Mouse (Mus musculus) hindbrain, embryonic 10.5 days (tissue): ENCODE results near the gene Ncoa3. TPM values are rescaled to one million over a fixed set of nuclear protein-coding genes. Genes with fewer than 3 reads are reported as not detected.
"Not testable (repeated sequence)": the region's sequence is repeated elsewhere in the genome, so short reads cannot be mapped to it uniquely, and the experiment has no call there.

Source experiments
- DNase-seq: peaks from one replicate; pipeline ENCODE4 v3.0.0-alpha.2; 2017; ENCODE audit warnings: low spot score
- H3K27ac ChIP-seq: fragments of 300-500 bp; sonication (generic); 2 replicates; pipeline ENCODE4 v1.5.1; 2016; ENCODE audit warnings: mild to moderate bottlenecking, moderate library complexity
- H3K27me3 ChIP-seq: fragments of 300-500 bp; sonication (generic); 2 replicates; pipeline ENCODE4 v1.6.1; 2016; ENCODE audit warnings: mild to moderate bottlenecking; ENCODE audit not compliant: poor library complexity, insufficient read depth, severe bottlenecking
- H3K36me3 ChIP-seq: fragments of 300-500 bp; sonication (generic); 2 replicates; pipeline ENCODE4 v1.6.1; 2016; ENCODE audit warnings: mild to moderate bottlenecking, moderate library complexity
- H3K4me1 ChIP-seq: fragments of 300-500 bp; sonication (generic); replicated peaks from 2 replicates; pipeline ENCODE4 v1.6.1; 2016; ENCODE audit warnings: mild to moderate bottlenecking
- H3K4me3 ChIP-seq: fragments of 300-500 bp; sonication (generic); 2 replicates; pipeline ENCODE4 v1.5.1; 2016; ENCODE audit warnings: mild to moderate bottlenecking, moderate library complexity
- H3K9me3 ChIP-seq: fragments of 300-500 bp; sonication (generic); 2 replicates; pipeline ENCODE4 v1.6.1; 2016; ENCODE audit warnings: mild to moderate bottlenecking, moderate library complexity
- WGBS: fragments of 180-500 bp; shearing (Covaris S2); methylation state at CpG from one replicate; pipeline ENCODE4 v1.1.7; 2016; 5-methylcytosine and 5-hydroxymethylcytosine counted together
- polyA plus RNA-seq: library from polyadenylated mRNA; unstranded; fragments of >200 nt; fragmentation: Nextera tagmentation; extraction: Ambion mirVana; gene quantifications from 2 replicates; pipeline ENCODE4 v1.2.1, GENCODE M21; 2016

The Ncoa3 gene
- 14.6 and 16.6 TPM in 2 replicates for polyA plus RNA-seq

DNA sequence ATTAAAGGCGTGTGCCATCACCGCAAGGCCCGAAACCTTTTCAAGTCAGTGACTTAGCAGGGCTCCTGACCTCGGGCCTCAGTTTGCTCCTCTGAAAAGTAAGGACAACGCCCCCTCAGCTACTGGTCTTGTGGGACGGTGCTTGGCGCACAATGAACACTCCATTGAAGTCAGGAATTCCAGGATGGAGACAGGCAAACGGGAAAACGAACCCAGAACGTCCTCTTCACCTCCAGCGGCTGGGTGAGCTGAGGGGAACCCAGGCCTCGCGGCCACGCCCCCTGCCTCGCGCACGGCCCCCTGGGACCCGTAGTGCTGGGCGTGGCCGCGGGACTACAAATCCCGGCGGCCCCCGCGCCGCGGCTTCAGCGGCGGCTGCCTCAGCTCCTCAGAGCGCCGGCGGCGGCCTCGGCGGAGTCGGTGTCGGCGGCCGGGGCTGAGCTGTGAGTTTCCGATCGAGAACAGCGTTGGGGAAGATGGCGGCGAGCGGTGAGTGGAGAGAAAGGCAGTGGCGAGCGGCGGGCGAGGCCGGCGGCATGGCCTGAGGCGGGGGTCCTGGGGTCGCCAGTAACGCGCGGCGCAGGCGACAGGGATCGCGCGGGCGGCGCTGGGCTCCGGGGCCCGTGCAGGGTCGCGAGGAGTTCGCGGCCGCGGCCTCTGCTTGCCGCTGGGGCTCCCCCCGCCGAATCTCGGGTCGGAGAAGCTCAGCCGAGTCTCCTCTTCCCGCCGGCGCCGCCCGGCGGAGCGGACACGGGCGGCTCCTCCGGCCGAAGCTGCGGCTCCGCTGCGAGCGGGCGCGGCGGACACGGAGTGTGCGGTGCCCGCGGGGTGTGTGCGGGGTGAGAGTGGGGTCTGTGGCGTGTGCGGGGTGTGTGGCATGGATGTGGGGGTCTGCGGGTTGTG, at the start of gene Ncoa3:
TSS of gene Ncoa3 (plus strand) at position 367 of the 903 bp plus-strand sequence.
- Histone ChIP-seq H3K27me3 (no peaks in the 10 kb centered on the region), H3K4me1 (peaks cover 35% of the 10 kb centered on the region), H3K4me3 (peak within 1 kb of the TSS; percentile 96), H3K27ac (peak within 1 kb of the TSS; percentile 96), H3K9me3 (no peaks in the 10 kb centered on the region), H3K36me3 (peaks cover 6% of the 10 kb centered on the region; the same call in 1 of the 2 replicates)
- DNase-seq: peak; percentile 89
- 2% methylated on average over 103 of the region's 103 CpGs for WGBS

DNA sequence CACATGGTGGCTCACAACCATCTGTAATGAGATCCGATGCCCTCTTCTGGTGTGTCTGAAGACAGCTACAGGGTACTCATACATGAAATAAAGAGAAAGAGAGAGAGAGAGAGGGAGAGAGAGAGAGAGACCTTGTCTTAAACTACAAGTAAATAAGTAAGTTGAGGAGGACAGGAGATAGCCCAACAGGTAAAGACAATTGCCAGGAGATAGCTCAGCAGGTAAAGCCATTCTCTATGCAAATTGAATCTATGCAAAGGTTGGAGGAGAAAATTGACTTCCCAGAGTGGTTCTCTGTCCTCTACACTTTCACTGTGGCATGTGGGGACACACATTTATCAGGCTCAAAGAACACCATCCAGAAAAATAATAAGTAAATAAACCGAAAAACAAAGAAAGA, 49.3 kb upstream of the Ncoa3 start:
- Histone ChIP-seq H3K27ac (no peak overlapping the region), H3K4me3 (no peak overlapping the region), H3K27me3 (no peaks in the 10 kb centered on the region), H3K9me3 (no peaks in the 10 kb centered on the region), H3K36me3 (no peaks in the 10 kb centered on the region), H3K4me1 (0 out of 2 replicates have a peak, but pooled peaks cover 3% of the 10 kb centered on the region)
- 91% methylated on average over 2 of the region's 2 CpGs for WGBS
- no peak for DNase-seq

DNA sequence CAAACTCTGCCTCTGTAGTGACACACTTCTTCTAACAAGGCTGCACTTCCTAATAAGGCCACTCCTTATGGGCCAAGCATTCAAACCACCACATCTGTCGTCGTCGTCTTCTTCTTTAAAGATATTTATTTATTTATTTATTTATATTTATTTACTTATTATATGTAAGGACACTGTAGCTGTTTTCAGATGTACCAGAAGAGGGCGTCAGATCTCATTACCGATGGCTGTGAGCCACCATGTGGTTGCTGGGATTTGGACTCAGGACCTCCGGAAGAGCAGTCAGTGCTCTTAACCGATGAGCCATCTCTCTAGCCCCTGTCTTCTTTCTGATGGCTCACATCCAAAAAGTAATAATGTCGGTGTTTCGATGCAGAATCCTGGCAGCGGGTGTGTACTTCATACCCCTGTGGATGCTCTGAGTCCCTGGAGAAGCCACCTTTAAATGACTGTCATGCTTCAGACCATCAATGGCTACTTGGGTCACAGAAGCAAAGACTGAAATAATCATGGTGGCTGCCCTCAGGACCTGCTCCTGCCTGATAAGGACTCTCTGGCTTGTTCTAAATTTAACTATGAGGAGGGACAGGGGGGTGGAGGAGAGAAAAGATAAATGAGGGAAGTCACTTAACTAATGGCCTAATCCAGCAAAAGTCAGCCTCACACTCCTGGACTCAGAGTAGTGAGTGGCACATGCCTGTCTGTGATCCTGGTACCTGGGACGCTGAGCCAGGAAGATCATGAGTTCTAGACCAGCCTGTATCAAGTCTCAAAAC, 47.7 kb upstream of the Ncoa3 start:
- Histone ChIP-seq H3K4me3 (no peak overlapping the region), H3K4me1 (0 out of 2 replicates have a peak, but pooled peaks cover 10% of the 10 kb centered on the region), H3K27me3 (no peaks in the 10 kb centered on the region), H3K36me3 (no peaks in the 10 kb centered on the region), H3K9me3 (no peaks in the 10 kb centered on the region), H3K27ac (peak overlapping the region; percentile 40; the same call in 1 of the 2 replicates)
- WGBS: 84% methylated on average over 11 of the region's 11 CpGs
- no peak for DNase-seq

DNA sequence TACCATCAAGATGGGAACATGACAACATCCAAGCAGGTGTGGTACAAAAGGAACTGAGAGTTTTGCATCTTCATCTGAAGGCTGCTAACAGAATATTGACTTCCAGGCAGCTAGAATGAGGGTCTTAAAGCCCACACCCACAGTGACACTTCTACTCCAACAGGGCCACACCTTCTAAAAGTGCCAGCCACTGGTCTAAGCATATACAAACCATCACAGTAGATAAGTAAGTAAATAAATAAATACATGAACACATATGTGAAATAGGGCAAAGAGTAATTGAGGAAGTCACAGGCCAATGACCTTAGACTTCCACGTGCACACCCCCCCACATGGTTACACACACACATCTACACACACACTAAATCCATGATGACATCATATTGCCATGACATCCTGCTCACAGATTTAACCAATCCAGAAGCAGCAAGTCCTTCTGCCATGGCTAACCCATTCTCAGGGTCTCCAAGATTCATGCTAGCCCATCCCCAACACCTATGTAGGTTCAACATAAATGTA, 46.3 kb upstream of the Ncoa3 start:
- 93% methylated on average over 1 of the region's 1 CpGs for WGBS
- H3K9me3 ChIP-seq: no peaks in the 10 kb centered on the region

DNA sequence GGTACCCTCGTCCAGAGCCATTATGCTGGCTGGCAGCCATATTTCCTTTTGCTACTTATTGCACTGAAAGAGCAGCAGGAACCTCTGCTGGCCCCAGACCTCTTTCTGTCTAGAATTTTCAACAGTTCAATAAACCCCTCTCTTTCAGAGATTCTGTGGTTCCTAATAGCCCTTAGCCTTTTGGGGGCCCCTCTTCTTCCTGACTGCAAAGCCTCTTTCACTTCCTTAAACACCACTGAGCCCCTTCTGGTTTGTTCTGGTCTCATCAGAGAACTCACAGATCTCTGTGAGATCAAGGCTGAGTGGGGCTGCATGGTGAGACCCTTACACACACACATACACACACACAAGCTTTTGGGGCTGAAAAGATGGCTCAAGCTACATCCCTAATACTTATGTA, 44.4 kb upstream of the Ncoa3 start:
- H3K36me3 ChIP-seq: no peaks in the 10 kb centered on the region
- DNase-seq: no peak
- H3K9me3 ChIP-seq: no peaks in the 10 kb centered on the region
- H3K4me3 ChIP-seq: no peak overlapping the region
- peak overlapping the region; percentile 18; the same call in 1 of the 2 replicates for H3K27ac ChIP-seq
- no peaks in the 10 kb centered on the region for H3K27me3 ChIP-seq
- 0 out of 2 replicates have a peak, but pooled peaks cover 10% of the 10 kb centered on the region for H3K4me1 ChIP-seq
- WGBS: 78% methylated on average over 1 of the region's 1 CpGs

More for the DNA sequence above, 46.3 kb upstream of the Ncoa3 start:
- Histone ChIP-seq H3K27me3 (no peaks in the 10 kb centered on the region), H3K36me3 (no peaks in the 10 kb centered on the region), H3K4me1 (0 out of 2 replicates have a peak, but pooled peaks cover 10% of the 10 kb centered on the region), H3K4me3 (no peak overlapping the region), H3K27ac (no peak overlapping the region)
- no peak for DNase-seq

DNA sequence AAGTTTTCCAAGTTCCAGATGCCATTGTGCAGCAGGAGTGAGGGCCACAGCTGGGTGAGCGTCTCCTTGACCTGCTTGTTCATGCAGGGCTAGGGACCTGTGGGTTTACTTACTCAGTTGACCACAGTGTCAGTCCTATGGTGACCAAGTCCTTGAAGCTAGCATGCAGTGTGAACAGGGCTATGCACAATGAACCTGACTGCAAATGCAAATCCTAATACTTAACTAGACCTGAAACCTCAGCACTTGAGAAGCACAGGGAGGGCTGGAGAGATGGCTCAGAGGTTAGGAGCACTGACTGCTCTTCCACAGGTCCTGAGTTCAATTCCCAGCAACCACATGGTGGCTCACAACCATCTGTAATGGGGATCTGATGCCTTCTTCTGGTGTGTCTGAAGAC, 43.7 kb upstream of the Ncoa3 start:
- DNase-seq, H3K4me1 ChIP-seq, H3K4me3 ChIP-seq, H3K27ac ChIP-seq, H3K9me3 ChIP-seq, H3K27me3 ChIP-seq, H3K36me3 ChIP-seq: not testable (repeated sequence)
- WGBS: 66% methylated on average over 1 of the region's 1 CpGs

DNA sequence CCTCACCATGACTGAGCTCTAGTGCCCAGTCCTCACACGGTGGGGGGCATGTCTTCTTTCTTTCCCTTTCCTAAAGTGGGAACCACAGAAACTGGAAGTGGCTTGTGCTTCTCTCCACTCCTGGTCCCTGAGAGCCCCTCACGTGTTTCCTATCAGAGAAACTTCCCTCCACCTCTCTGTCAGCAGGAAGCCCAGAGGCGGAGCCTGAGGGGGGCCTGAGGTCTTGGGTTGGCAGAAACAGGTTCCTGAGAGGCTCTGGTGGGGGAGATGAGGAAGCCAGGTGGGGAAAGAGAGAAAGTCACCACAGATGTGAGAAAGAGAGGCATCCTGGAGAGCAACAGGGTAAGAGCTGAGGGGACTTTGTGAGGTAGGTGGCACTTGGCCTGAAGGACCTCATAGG, 42.7 kb upstream of the Ncoa3 start:
- 62% methylated on average over 3 of the region's 3 CpGs for WGBS
- Histone ChIP-seq H3K27ac (no peak overlapping the region), H3K4me1 (0 out of 2 replicates have a peak, but pooled peaks cover 11% of the 10 kb centered on the region), H3K27me3 (no peaks in the 10 kb centered on the region), H3K9me3 (no peaks in the 10 kb centered on the region), H3K36me3 (no peaks in the 10 kb centered on the region), H3K4me3 (no peak overlapping the region)
- no peak for DNase-seq

DNA sequence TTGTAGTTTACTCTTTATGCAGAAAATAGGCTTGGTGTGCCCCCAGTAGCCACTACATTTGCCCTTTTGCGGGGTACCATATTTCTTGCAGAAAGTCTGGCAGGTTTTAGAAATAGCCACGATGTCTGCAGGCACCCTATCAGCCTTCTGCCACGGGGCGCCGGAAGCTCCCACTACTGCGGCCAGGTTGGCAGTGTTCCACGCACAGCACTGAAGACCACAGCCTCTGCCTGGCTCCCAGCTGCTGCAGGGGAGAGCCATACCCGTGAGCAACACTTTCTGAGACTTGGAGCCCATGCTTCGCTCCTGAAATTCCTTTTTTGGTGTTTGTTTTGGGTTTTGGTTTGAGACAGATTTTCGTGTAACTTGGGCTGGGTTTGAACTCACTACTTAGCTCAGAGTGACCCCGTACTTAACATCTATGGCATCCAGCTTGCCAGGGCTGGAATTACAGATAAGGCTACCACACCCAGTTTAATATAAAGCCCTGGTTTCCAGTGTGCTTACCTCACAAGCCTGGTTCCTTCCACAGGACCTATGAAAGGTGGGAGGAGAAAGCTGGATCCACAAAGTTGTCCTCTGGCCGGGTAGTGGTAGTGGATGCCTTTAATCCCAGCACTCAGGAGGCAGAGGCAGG, 40.9 kb upstream of the Ncoa3 start:
- Histone ChIP-seq H3K9me3 (no peaks in the 10 kb centered on the region), H3K36me3 (no peaks in the 10 kb centered on the region), H3K4me3 (no peak overlapping the region), H3K27me3 (no peaks in the 10 kb centered on the region), H3K4me1 (0 out of 2 replicates have a peak, but pooled peaks cover 19% of the 10 kb centered on the region), H3K27ac (no peak overlapping the region)
- WGBS: 83% methylated on average over 12 of the region's 12 CpGs
- DNase-seq: no peak

DNA sequence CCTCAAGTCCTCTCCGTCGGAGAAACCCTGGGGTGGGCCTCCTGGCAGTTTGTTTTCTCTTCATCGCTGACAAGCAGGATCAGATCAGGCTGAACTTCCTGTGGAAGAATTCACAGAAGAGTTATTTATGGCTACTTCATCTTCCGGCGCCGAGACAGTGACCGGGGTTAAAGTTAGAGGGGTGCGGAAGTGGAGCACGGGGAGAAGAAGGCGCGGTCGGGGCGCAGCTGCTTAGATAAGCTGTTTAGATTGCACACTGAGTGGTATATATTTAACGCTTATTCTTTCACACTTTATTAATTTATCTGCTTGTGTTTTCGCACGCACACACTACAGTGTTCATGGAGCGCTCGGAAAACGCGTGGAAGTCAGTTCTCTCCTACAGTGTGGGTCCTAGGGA, 37.6 kb upstream of the Ncoa3 start:
- H3K9me3 ChIP-seq: no peaks in the 10 kb centered on the region
- H3K36me3 ChIP-seq: no peaks in the 10 kb centered on the region
- 0 out of 2 replicates have a peak overlapping the region, but pooled peaks have one; percentile 40 for H3K27ac ChIP-seq
- no peak overlapping the region for H3K4me3 ChIP-seq
- H3K4me1 ChIP-seq: 0 out of 2 replicates have a peak, but pooled peaks cover 18% of the 10 kb centered on the region
- DNase-seq: no peak
- no peaks in the 10 kb centered on the region; the same call in 1 of the 2 replicates for H3K27me3 ChIP-seq
- 83% methylated on average over 20 of the region's 20 CpGs for WGBS

DNA sequence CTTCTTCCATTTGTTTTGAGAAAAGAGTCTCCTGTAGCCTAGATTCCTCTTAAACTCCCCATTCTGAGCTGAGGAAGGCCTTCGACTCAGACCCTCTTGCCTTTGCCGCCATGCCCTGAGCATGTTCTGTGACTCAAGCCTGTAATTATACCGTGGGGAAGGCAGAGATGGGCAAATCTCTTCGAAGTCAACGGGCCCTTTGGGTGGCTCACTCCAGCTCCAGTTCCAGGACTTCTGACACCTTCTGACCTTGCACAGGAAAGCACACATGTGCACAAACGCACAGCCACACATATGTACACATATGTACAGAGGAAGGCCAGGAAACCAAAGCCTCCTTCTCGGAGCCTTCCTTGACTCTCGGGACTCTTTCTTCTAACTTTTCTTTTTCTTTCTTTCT, 37.0 kb upstream of the Ncoa3 start:
- H3K27ac ChIP-seq: no peak overlapping the region
- no peak overlapping the region for H3K4me3 ChIP-seq
- 0 out of 2 replicates have a peak, but pooled peaks cover 18% of the 10 kb centered on the region for H3K4me1 ChIP-seq
- WGBS: 87% methylated on average over 8 of the region's 8 CpGs
- no peak for DNase-seq
- no peaks in the 10 kb centered on the region for H3K36me3 ChIP-seq
- H3K9me3 ChIP-seq: no peaks in the 10 kb centered on the region
- H3K27me3 ChIP-seq: no peaks in the 10 kb centered on the region; the same call in 1 of the 2 replicates

DNA sequence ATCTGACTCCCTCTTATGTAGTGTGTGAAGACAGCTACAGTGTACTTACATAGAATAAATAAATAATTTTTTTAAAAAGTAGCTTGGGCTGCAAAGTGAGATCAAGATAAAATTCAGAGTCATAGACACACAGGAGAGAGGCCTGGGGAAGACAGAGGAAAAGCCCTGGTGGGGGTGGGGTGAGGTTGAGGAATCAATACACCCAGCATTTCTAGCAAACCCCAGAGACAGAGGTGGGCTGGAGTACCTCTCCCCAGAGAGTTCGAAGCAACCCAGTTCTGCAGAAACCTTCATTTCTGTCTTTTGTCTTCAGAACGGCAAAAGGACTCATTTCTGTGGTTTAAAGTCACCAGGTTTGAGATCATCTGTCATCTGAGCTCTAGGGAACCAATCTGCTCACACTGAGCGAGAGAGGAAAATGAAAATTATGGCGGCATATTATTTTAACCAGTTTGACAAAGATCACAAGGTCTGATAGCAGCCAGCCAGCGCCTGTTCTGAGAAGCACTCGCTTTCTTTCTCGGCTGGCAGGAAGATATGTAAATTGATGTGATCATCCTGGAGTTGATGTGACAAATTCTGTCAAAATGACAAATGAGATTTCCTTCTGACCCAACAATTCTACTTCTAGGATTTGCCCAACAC, 36.2 kb upstream of the Ncoa3 start:
- Histone ChIP-seq H3K36me3 (no peaks in the 10 kb centered on the region), H3K4me1 (0 out of 2 replicates have a peak, but pooled peaks cover 18% of the 10 kb centered on the region), H3K27me3 (no peaks in the 10 kb centered on the region; the same call in 1 of the 2 replicates), H3K9me3 (no peaks in the 10 kb centered on the region), H3K4me3 (no peak overlapping the region), H3K27ac (no peak overlapping the region)
- WGBS: 84% methylated on average over 7 of the region's 7 CpGs
- no peak for DNase-seq
